Mouse (Mus musculus): ENCODE measurements at regions not wholly inside any gene's neighbourhood (a gene's known extent, or its start where the extent isn't known, plus 50 kb on each side); places are given as distances from the start of the nearest gene placed in this dataset.

GRCm38 (mm10) chr8:10814499-10814898, 193.8 kb downstream of the Irs2 start:
- no peak for TF ChIP-seq CTCF (IDR thresholded peaks at IDR 0.05; ENCODE audit: insufficient read depth, low read length)
- no peak for TF ChIP-seq POLR2A (IDR thresholded peaks at IDR 0.05; ENCODE audit: borderline replicate concordance, extremely low read depth, low read depth, low read length)

Data from lung, adult 2 months (tissue).